Mouse (Mus musculus) brain, adult 2 months (tissue): ENCODE data around the gene March5.
A peak's percentile ranks its signal among the peaks of the same experiment; 100 is the strongest.
"Not testable (repeated sequence)": the region's sequence is repeated elsewhere in the genome, so short reads cannot be mapped to it uniquely, and the experiment has no call there.

Source experiments
- DNase-seq: peaks from one replicate; pipeline ENCODE4 v3.0.0; 2011; ENCODE audit warnings: low read depth, low spot score

The March5 gene

DNA sequence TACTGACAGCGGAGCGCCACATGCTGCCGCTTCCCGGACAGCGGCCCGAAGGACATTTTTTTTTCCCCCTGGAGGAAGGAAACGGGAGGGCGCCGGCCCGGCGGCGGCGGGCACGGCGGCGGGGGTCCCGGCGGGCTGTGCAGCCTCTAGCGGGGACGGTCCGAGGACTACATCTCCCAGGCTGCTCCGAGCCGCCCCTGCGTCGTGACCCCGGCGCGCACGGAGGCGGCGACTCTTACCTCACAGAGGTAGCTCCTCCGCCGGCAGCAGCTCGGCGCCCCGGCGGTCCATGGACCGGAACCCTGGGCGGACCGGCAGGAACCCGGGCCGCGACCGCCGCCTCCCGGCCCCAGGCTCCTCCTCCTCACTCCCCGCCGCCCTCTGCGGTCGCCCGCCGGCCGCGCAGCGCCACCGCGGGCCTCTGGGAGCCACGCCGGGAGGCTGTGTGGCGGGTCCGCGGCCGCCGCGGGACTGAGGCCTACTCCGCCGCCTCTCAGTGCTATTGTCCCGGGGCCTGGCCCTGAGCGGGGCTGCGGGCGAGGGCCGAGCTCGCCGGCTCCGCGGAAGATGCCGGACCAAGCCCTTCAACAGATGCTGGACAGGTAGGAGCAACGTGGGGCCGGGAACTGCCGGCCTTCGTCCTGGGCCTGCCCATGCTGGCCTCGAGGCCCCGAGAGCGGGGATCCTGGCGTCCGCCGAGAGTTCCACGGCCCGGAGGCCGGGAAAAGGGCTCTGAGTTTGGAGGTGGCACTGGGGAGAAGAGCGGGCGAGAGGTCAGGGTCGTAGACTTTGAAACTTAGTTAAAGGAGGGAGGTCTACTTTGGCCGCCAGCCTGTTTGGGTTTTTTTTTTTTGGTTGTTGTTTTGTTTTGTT, at the start of gene March5:
March5 (plus strand) TSS at position 241 of the 873 bp plus-strand sequence.
- peak; percentile 96 for DNase-seq

DNA sequence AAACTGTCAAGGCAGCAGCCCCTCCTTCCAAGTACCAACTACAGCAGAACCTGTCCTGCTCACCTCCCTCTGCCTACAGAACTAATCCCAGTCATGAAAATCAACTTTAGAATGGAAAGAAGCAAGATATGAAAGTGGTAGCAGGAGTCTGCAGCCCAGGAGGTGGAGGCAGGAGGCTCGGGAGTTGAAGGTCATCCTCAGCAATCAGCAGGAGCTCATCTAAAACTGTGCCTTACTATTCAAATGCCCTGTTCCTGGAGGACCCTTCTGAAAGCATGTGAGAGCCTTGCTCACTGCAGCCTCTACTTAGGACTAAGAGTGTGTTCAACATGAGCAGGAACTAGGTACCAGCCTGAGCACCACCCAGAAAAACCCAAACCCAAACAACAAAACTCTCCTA, 35.2 kb upstream of the March5 start:
- DNase-seq = no peak

DNA sequence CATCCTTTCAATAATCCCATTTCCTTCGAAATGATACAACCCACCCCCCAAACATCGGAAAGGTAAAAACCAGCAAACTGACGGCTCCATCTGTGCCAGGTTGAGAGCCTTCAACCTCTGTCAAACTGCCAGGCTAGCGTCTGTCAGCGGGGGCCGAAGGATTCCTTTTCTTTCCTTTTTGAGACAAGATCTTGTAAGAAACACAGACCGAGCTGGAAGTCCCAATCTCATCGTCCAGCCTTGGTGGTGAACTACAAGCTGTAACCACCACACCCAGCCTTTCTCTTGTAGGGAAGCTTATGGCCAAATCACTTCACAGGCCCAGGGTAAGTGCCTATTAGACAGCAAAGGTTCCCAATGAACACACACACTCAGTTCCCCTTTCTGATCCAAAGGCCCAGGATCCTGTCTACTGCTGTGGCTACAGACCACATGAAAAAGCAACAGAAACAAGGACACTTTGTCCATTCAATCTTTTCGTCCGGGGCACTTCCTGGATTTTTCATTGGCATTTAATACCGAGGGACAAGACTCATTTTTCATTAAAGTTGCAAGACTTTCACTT, 34.7 kb upstream of the March5 start:
- peak; percentile 45 for DNase-seq

DNA sequence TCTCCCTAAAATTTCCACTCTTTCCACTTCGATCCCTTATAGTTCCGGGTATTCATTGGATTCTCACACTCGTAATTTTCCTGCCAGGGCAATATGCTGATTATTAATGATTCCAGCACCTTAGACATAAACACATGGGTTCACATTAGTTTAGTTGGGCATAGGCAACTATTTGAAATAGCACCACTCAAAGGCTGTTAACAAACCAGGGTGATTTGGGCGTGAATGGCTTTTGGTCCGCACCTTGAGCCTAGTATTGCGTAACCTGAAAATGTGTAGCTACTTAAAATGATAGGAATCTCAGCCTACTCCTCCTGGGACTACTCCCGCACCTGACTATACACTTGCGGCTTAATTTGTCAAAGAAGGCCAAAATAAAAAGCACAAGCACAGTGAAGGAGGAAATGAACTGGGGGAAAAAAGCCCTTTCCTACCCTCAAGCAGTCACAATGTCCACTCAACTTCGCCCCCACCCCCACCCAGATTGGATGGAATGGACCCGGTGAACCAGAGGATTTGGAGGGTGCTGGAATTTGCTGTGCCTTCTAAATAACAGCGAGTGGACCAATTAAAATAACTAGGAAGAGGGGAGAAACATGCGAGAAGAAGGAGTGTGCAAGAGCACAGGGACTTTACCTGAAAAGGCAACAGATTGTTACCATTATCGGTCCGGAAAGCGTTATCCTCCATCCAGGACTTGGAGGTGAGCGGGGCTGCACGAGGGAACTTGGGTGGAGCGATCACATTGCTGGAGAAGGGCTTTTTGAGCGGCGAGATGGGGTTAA, 33.8 kb upstream of the March5 start:
- DNase-seq = peak; percentile 55

DNA sequence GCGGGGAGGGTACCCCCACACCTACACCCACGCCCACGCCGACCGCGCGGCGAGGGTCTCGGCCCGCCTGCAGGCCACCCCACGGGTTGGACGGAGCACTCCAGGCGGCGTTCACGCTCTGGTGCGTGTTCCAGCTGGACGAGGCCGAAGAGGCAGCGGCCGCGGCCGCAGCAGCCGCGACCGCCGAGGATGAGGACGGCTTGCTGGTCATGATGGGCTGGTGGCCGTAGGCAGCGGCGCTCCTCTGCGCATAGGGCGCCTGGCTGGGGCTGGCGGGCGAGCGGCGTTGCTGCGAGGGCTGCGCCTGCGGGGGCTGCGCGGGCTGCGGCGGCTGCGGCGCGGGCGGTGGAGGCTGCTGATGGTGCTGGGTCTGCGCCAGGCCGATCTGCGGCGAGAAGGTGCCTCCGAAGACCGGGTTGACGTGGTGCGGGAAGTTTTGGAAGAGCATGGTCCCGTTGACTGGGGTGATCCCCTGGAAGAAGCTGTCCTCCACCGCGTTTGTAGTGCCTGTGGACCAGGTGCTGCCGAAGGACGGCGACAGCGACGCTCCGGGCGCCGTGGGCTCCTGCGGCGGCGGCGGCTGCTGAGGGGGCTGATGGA, 33.1 kb upstream of the March5 start:
- peak; percentile 66 for DNase-seq

DNA sequence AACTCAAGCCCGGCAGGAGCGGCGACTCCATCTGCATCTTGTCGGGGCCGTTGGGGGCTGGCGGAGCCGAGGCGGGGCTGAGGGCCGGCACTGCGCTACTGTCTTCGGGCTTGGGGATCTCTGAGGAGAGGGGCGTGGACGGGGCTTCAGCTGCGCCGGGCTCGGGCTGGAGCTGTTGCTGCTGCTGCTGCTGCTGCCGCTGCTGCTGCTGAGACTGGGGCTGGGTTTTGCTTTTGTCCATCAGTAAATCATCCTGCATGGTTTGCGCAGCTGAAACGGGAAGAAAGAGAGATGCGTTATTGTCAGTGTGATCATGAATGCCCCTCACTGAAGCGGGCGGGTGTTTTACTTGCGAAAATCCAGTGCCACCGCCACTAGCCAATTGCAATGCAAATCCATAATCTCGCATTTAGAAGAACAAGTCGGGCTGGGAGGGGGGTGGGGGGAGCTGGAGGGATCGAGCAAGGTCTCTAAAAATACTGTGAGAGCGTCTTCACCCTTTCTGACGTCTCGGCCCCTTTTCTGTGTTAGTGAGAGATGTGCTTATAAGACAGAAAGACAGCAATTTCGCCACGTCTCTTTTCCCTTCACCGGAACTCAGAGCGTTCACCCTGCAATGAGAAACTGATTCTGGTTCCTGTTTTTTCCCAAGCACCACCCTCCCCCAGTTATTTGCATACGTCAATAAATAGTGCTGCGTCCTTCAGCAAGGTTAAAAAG, 32.5 kb upstream of the March5 start:
- peak; percentile 92 for DNase-seq

DNA sequence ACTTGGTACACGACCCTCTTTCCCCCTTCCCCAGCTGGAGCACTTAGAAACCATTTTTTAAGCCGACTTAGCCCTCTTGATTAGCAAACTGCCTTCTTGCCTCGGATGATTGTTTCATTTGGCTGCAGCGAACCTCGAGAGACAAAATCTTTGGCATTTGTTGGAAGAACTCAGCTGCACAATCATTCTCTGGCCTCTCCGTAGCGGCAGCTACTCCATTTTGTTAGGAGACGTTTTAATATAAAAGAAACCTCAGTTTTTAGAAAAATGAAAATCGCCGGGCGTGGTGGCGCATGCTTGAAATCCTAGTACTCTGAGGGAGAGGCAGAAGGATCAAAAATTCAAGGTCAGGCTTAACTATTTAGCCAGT, 31.9 kb upstream of the March5 start:
- no peak for DNase-seq

DNA sequence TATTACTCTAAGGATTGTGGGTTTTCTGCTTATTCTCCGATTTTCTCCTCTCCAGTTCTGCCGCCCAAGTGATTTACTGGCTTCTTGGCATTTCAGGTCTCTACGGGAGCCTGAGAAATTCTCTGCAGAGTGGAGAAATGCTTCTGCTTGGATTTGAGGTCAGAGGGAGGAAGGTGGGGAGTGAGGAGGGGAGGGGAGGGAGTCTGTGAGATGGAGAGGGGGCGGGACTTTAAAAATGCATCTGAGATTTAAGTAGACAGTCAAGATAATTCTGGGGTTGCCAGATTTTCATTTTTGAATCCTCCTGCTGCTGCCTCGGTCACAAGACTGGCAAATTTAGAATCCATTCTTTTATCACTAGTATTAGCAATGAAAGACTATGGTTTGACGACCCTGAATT, 31.4 kb upstream of the March5 start:
- peak; percentile 95 for DNase-seq

DNA sequence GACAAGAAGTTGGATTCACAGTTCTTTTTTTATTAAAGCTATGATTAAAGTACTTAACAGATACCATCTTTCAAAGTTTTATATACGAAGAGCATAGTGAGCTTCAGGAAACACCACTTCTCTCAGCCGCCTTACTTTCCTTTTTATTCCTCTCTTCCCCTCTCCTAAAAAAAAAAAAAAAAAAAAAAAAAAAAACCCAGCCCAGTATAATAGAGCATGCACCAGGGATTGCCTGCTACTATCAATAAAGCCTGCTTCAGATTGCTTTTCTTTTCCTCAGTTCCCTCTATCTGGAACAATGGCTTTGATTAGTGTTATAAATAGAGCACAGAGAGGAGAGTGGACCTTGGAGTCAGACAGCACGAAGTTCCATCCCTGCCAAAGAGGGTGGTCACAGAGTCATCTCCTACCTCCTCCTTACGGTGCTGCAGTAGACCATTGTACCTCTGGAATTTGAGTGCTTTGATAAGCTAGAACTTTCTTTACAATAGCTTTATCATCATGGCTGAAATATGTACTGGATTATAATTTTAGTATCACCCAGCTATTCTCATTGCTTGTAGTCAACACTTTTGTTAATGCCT, 30.4 kb upstream of the March5 start:
- DNase-seq = peak; percentile 43

DNA sequence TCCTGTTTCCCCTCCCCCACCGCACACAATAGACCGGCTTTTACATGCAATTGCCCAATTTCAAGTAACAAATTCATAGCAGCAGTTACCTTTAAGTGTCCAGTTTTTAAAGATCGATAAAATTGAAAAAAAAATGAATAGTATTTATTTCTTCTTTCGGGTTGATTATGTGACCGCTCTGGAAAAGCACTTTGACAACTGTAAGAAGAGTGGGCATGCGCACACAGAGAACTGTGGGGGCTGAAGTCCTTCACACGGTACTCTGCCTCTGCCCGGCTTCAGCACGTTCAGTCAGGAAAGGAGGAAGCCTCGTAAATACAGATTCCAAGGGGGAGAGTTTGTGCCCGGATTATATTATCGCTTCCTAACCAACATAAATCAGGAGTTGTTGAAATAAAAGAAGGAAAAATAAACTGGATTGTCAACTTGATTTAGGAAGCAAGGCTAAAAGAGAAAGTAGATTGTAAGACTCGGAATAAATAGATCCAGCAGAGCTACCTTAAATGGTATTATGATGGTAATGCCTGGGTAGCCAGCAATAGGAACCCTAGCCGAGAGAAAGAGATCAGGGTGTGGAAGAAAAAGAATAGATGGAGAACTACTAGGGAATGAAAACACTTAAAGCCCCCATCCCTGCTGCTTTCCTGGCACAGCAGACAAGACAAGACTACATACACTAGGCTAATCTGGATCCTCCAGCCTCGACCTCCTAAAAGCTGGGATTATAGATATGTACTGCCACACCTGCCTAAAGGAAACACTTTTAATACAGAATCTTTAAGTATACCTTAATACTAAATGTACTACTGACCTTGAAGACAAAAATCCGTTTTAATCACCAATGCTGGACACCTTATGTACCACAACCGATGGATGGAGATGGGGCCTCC, 29.3 kb upstream of the March5 start:
- DNase-seq = peak; percentile 95

DNA sequence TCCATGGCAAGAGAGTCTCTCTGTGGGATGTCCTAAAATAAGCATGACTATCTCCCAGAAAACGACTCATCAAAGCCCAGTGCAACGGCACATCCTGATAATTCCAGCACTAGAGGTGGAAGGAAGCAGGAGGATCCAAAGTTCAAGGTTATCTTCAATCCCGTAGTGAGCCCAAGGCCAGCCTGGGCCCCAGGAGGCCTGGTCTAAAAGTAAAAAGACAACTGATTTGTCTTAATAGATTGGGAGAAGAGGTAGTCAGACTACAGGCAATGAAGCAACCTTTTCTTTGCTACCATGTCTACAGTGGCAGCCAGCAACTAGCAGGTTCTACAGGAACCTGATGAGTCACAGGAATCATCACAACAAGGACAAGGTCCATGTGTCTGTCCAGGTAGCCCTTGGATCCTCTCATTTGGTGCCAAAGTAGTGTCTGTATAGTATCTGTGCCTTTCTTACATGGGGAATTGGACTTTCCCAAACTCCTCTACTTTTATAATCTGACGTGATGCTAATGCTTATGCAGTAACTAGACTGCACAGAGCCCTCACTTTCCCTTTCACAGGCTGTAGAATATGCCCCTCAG, 18.9 kb upstream of the March5 start:
- DNase-seq = no peak

DNA sequence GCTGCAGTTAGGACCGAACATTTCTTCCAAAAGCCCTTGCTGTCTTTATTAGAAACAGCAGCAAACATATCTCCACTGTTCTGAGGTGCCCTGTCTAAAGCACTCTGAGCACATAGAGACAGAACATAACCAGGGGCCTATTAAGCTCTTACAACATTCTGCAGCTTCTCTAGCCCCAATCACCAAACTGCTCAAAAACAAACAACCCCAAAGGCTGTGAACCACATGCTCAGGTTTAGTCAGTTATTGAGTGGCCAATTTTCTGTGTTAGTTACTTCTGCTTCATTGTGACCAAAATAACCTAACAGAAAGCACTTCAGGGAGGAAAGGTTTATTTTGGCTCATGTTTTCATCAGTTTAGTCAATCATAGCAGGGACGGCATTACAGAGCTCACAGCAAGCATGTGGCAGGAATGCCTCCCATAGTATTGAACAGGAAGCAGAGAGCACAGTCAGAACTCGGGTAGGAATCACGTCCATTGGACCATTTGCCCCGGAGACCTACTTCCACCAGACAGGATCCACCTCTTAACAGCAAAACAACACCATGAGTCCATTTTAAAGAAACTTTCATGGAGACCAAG, 14.8 kb upstream of the March5 start:
- peak; percentile 22 for DNase-seq

DNA sequence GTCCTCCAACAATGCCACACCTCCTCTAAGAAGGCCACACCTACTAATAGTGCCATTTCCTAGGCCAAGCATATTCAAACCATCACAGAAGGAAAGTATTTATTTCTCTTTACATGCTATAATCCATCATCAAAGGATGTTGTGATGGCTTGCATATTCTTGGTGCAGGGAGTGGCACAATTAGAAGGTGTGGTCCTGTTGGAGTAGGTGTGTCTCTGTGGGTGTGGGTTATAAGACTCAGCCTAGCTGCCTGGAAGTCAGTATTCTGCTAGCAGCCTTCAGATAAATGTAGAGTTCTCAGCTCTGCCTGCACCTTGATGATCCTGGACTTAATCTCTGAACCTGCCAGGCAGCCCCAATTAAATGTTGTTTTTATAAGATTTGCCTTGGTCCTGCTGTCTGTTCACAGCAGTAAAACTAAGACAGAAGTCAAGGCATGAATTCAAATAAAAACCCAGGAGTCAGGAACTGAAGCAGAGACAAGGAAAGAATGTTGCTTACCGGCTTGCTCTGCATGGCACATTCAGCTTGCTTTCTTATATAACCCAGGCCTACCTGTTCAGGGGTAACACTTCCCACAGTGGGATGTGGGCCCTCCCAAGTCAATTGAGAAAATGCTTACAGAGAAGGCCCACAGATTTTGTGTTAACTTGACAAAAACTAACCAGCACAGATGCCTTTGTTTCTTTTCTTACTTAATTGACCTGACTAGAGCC, 9.0 kb upstream of the March5 start:
- no peak for DNase-seq

DNA sequence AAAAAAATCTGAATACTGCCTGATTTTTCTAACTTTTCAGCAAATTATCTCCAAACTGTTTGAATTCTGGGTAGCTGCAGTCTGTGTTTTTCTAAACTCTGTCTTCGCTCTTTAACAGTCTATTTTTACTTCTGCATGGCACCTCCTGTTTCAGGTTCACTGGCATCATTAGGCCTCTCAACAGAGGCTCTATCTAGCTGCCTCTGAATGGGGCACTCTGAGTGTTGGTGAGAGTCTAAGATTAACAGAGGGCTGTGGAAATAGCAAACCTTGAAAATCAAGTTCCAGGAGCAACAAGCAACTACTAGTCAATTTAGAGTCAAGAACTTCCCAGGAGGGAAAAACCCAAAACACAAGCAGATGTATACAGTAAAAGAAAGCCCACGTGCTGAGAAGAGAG, 7.5 kb upstream of the March5 start:
- DNase-seq = no peak

DNA sequence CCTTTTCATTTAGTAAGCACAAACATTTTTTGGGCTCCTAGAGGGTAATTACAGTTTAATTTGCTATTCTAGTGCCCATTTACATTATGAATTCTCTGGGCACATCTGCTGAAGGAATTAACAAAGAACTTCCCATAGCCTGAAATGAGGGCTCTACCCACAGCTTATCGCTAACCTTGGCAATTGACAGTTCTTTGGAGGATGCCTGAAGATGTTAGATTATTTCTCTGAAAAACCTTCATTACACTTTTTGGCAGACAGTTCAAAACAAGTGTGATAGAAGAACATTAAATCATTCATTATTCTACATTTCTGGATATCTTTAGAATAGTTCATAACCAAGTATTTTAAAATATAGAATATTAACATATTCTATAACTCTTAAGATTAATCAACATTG, 4.0 kb upstream of the March5 start:
- DNase-seq = no peak

DNA sequence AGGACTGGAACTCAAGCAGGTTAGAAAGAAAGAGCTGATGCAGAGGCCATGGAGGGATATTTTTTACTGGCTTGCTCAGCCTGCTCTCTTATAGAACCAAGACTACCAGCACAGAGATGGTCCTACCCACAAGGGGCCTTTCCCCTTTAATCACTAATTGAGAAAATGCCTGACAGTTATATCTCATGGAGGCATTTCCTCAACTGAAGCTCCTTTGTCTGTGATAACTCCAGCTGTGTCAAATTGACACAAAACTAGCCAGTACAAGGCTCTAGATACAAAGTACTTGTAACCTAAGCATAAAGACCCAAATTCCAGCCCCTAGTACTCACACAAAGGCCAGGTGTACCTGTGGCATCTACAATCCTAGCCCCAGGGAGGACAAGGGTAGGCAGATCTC, 2.2 kb upstream of the March5 start:
- not testable (repeated sequence) for DNase-seq

DNA sequence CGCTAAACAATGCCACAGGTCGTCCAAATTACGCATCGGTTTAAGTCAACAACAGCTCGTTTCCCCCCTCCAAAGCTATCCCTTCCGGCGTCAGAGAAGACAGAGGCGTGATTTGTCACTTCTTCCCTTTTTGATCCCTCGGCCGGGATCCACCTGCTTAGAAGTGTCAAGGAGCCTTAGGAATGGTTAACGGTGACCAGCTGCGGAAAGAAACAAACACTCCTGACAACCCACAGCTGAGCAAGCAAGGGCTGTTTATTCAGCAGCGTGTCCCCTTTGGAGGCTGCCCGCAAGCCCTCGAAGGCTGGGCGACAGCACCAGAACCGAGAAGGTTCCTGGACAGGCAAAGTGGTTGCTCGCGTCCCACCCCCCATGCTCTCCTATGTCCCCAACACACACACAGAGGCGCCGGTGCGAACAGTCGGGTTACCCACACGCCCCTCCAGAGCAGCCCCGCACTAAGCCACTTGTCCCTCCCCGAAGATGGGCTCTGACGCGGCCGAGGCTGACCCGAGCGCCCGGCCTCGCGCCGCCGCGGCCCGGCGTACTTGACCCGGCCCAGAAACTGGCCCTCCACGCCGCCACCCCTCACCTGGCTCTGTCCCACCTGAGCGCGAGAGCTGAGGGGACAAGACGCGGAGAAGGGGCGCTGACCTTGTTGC, 571 bp upstream of the March5 start:
- peak; percentile 78 for DNase-seq

DNA sequence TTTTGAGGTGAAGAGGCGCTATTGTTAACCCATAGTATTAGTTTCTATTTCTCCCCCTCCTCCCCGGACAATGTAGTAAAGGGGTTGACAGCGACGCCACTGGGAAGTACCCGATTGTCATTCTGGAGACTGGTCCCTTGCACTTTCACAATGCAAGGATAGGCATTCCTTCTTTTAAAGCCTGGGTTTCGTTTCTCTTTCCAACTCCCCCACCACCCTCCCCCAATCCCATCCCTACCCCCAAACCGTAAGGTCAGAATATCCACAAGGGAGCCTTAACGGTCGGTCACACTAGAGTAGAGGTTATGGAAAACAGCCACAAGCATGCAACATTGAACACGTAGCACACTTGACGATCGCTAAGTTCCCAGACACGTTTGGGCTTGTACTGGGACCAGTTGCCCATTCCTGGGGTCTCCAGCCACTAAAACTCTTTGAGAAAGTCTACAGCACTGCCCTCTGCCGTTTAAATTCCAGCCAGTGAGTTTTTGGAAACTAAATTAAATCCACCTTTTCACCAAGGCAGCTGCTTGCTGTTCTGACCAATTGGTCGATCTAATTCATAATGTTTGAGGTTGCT, 923 bp downstream of the March5 start, which contains the start of gene Cpeb3:
Cpeb3 (minus strand) TSS at position 426 of the 580 bp plus-strand sequence.
- peak; percentile 43 for DNase-seq
